Mouse (Mus musculus) left cerebral cortex, adult 11 months (tissue): ENCODE data around the gene Klk1b22.
"Not testable (repeated sequence)": the region's sequence is repeated elsewhere in the genome, so short reads cannot be mapped to it uniquely, and the experiment has no call there.

Experiments
- DNase-seq: peaks from one replicate; pipeline ENCODE4 v3.0.0; 2022; ENCODE audit warnings: low spot score

The Klk1b22 gene

GRCm38 (mm10) chr7:44112373-44112772, at the start of gene Klk1b22:
Klk1b22 (plus strand) TSS chr7:44112673.
- no peak for DNase-seq

- DNase-seq = no peak
Observed at GRCm38 (mm10) chr7:44072117-44072516, 40.4 kb upstream of the Klk1b22 start.

- DNase-seq = no peak
Observed at GRCm38 (mm10) chr7:44077703-44078102, 34.8 kb upstream of the Klk1b22 start.

- no peak for DNase-seq
Observed at GRCm38 (mm10) chr7:44096111-44096510, 16.4 kb upstream of the Klk1b22 start.

- not testable (repeated sequence) for DNase-seq
Observed at GRCm38 (mm10) chr7:44102028-44102427, 10.4 kb upstream of the Klk1b22 start, which contains the start of gene Klk1b21. Klk1b21 (plus strand) TSS chr7:44102328.

GRCm38 (mm10) chr7:44123445-44123844, 11.0 kb downstream of the Klk1b22 start:
- DNase-seq = no peak

- no peak for DNase-seq
Observed at GRCm38 (mm10) chr7:44136467-44136866, 24.0 kb downstream of the Klk1b22 start, which contains the start of gene Klk1b16. Klk1b16 (plus strand) TSS chr7:44136767.
